Mouse (Mus musculus): Measurements from ENCODE around the gene Gm28374.

DNA sequence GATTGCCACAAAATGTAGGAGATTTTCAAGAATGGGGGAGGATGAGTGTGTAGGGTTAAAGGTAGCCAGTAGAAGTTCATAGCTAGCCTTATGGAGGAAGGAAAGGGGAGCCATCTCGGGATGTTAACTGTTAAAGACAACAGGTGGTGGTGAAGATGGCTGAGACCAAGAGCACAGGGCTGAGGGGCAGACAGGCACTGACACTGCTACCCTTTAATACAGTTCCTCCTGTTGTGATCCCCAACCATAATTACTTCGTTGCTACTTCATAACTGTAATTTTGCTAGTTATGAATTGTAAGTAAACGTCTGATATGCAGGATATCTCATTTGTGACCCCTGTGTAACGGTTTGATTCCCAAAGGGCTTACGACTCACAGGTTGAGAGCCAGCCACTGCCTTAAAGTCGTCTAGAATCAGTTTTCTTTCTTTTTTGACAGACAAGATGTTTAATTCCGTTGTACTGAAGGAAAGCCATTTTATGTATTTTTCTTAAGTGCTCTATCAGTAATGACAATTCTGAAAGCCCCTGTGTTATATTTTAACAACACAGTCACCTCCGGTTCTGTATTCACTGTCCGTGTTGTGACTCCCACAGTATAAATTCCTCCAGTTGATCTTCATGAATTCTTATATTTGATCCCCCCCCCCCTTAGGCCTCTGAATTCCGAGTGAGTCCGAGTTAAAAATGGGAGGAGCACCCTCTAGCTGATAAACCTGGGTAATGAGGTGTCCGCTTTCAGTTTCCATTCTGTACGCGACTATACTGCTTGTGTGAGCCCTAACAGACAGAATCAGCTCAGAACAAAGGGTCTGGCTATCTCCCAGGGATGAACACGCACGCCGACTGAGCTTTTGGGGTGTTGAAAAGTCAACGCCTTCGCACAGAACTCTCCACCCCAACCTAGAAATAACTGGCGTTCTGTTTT lies 36.4 kb downstream of the Gm28374 start:
- no peak for TF ChIP-seq CTCF (IDR thresholded peaks at IDR 0.05; ENCODE audit: control insufficient read depth, insufficient read depth, insufficient replicate concordance, low read depth, low read length)
- TF ChIP-seq POLR2A (IDR thresholded peaks at IDR 0.05; ENCODE audit: control insufficient read depth, low read depth, low read length), result no peak; the same call in 1 of the 2 replicates
